Mouse (Mus musculus): Measurements from ENCODE around the gene Srl. TPM values are rescaled to one million over a fixed set of nuclear protein-coding genes. Genes with fewer than 3 reads are reported as not detected.
A peak's percentile ranks its signal among the peaks of the same experiment; 100 is the strongest.
"Not testable (repeated sequence)": the region's sequence is repeated elsewhere in the genome, so short reads cannot be mapped to it uniquely, and the experiment has no call there.

The Srl gene
- polyA plus RNA-seq (2014; fragmentation: Nextera tagmentation; extraction: Ambion mirVana), result 31.1 and 35.7 TPM in 2 replicates

- WGBS, result 1% methylated on average over 43 of the region's 43 CpGs
- H3K4me1 ChIP-seq (ENCODE audit: control insufficient read depth, insufficient read depth, low read length), result no peaks in the 10 kb centered on the region
- H3K27ac ChIP-seq (ENCODE audit: low read depth, low read length), result no peak within 1 kb of the TSS
- peak within 1 kb of the TSS; percentile 56 for H3K9ac ChIP-seq (ENCODE audit: low read length)
- H3K4me2 ChIP-seq (ENCODE audit: low read depth), result peak within 1 kb of the TSS; percentile 51
- peak; percentile 100 for DNase-seq (ENCODE audit: low spot score)
- no peaks in the 10 kb centered on the region for H3K9me3 ChIP-seq (ENCODE audit: control insufficient read depth, low read length)
- H3K4me3 ChIP-seq (ENCODE audit: low read depth, low read length), result peak within 1 kb of the TSS; percentile 37
- H3K27me3 ChIP-seq (ENCODE audit: control insufficient read depth, insufficient read depth, low read length), result no peaks in the 10 kb centered on the region
- no peaks in the 10 kb centered on the region; the same call in 1 of the 2 replicates for H3K36me3 ChIP-seq (ENCODE audit: control insufficient read depth, insufficient read depth, low read length)
- peak; percentile 96 for ATAC-seq (ENCODE audit: insufficient read depth, low FRiP score, low TSS enrichment)
These were observed at the start of gene Srl for GRCm38 (mm10) chr16:4541501-4542198. Srl (minus strand) TSS chr16:4541816.

- Histone ChIP-seq H3K27me3 (ENCODE audit: control insufficient read depth, insufficient read depth, low read length) (no peaks in the 10 kb centered on the region), H3K4me1 (ENCODE audit: control insufficient read depth, insufficient read depth, low read length) (peaks cover 11% of the 10 kb centered on the region), H3K4me3 (ENCODE audit: low read depth, low read length) (no peak overlapping the region), H3K36me3 (ENCODE audit: control insufficient read depth, insufficient read depth, low read length) (no peaks in the 10 kb centered on the region; the same call in 1 of the 2 replicates), H3K4me2 (ENCODE audit: low read depth) (no peak overlapping the region), H3K9ac (ENCODE audit: low read length) (no peak overlapping the region), H3K9me3 (ENCODE audit: control insufficient read depth, low read length) (no peaks in the 10 kb centered on the region), H3K27ac (ENCODE audit: low read depth, low read length) (no peak overlapping the region)
- no peak for ATAC-seq (ENCODE audit: insufficient read depth, low FRiP score, low TSS enrichment)
- WGBS, result 96% methylated on average over 9 of the region's 9 CpGs
- no peak for DNase-seq (ENCODE audit: low spot score)
These were observed 48.6 kb upstream of the Srl start for GRCm38 (mm10) chr16:4590236-4590635.

DNA sequence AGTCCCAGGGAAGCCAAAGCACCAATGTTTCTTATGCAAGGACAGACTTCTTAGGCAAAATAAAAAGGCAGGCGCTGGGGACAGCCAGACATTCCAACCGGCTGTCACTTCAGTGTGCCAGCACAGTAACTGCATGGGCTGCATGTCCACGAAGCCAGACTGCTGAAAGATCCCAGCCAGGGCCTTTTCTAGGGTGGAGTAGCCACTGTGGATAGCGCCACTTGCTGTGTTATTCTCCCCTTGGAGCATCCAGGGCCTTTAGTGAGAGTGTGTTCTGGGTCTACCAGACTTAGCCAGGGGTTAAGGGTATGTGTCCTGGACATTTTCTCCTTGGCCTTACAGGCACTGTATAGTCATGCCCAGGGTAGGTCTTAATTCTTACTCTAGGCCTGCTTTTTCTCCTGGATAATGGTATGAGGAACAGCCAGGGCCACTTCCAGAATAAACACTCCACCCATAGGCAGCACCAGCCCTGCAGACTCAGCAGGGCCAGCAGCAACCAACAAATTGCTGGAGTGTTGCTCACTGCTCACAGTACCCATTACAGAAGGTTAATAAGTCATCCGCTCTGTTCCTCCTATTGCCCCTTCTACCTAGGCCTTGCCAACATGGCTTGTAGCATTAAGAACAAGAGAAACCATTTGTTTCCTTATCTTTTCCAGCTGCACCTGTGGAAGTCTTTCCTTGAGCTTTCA, 46.0 kb upstream of the Srl start:
- Histone ChIP-seq H3K4me2 (ENCODE audit: low read depth) (no peak overlapping the region), H3K9me3 (ENCODE audit: control insufficient read depth, low read length) (no peaks in the 10 kb centered on the region), H3K27ac (ENCODE audit: low read depth, low read length) (peak overlapping the region; percentile 76), H3K9ac (ENCODE audit: low read length) (no peak overlapping the region), H3K27me3 (ENCODE audit: control insufficient read depth, insufficient read depth, low read length) (no peaks in the 10 kb centered on the region), H3K4me1 (ENCODE audit: control insufficient read depth, insufficient read depth, low read length) (peaks cover 11% of the 10 kb centered on the region), H3K4me3 (ENCODE audit: low read depth, low read length) (no peak overlapping the region), H3K36me3 (ENCODE audit: control insufficient read depth, insufficient read depth, low read length) (no peaks in the 10 kb centered on the region; the same call in 1 of the 2 replicates)
- ATAC-seq (ENCODE audit: insufficient read depth, low FRiP score, low TSS enrichment) (no peak), DNase-seq (ENCODE audit: low spot score) (no peak)
- 62% methylated on average over 5 of the region's 5 CpGs for WGBS

DNA sequence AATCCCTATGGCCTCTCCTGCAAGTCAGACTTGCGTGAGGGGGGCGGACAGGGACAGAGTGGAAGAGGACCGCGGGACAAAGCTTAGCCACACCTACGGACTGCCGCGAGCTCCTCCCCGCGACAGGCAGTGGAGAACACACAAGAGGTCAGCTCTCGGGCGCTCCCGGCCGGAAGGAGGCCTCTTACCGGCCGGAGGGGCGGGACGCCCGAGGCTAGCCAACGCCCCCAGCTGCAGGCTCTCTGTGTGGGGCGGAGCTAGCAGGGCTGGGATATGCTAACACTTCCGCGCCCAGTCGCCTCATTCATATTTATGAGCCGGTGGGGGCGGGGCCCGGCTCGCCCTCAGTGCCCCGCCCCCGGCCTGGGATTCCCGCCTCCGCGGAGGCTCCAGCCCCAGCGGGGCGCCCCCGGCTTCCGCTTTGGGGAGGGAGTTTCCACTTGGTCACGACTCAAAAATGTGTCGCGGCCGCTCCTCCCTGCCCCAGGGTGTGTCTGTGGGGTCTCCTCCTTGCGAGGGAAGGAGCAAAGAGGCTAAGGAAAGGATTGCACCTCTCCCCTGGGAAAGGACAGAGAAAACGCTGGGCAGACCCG, 45.0 kb upstream of the Srl start:
- peaks cover 11% of the 10 kb centered on the region for H3K4me1 ChIP-seq (ENCODE audit: control insufficient read depth, insufficient read depth, low read length)
- H3K4me3 ChIP-seq (ENCODE audit: low read depth, low read length), result peak overlapping the region; percentile 34
- peak; percentile 99 for DNase-seq (ENCODE audit: low spot score)
- peak overlapping the region; percentile 57 for H3K4me2 ChIP-seq (ENCODE audit: low read depth)
- H3K36me3 ChIP-seq (ENCODE audit: control insufficient read depth, insufficient read depth, low read length), result no peaks in the 10 kb centered on the region; the same call in 1 of the 2 replicates
- no peaks in the 10 kb centered on the region for H3K27me3 ChIP-seq (ENCODE audit: control insufficient read depth, insufficient read depth, low read length)
- no peaks in the 10 kb centered on the region for H3K9me3 ChIP-seq (ENCODE audit: control insufficient read depth, low read length)
- H3K27ac ChIP-seq (ENCODE audit: low read depth, low read length), result peak overlapping the region; percentile 76
- peak; percentile 97 for ATAC-seq (ENCODE audit: insufficient read depth, low FRiP score, low TSS enrichment)
- H3K9ac ChIP-seq (ENCODE audit: low read length), result peak overlapping the region; percentile 60
- WGBS, result under 1% methylated on average over 42 of the region's 43 CpGs

DNA sequence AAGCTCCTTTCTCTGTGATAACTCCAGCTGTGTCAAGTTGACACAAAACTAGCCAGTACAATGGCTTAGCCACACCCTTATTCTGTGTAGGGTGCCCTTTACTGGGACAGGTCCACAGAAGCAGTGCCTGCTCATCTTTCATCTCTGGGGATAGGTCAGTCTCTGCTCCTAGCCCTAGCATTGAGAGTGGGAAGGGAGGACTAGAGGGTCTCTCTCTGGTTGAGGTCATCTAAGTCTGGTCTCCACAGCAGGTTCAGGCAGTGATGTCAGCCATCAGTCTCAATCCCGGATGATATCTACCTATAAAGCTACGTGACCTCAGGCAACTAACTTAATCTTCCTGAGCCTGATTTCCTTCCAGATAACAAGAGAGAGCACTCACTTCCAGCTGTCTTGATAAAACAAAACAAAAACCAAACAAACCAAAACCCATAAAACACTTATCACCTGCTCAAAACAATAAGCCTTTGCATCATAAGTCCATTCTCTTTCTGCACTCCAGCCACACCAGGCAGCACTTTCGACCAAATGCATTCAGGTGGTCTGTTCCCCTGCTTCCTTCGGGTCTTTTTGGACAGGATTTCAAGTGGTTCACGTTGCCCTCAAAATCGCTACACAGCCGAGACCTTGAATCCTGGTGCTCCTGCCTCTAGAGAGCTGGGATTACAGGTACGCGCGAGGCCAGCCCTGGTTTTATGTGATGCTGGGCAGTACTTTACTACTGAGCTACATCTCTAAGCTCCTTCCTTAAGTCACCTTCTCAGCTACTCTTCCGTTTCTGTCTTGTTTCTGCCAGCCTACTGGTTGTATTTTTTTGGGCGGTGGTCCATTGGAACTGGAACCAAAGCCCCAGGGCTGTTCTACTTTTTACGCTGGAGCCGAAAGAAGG, 44.3 kb upstream of the Srl start:
- DNase-seq (ENCODE audit: low spot score) (no peak), ATAC-seq (ENCODE audit: insufficient read depth, low FRiP score, low TSS enrichment) (peak; percentile 23; the same call in 1 of the 2 replicates)
- Histone ChIP-seq H3K9ac (ENCODE audit: low read length) (peak overlapping the region; percentile 60), H3K27ac (ENCODE audit: low read depth, low read length) (peak overlapping the region; percentile 76), H3K4me1 (ENCODE audit: control insufficient read depth, insufficient read depth, low read length) (peaks cover 11% of the 10 kb centered on the region), H3K9me3 (ENCODE audit: control insufficient read depth, low read length) (no peaks in the 10 kb centered on the region), H3K27me3 (ENCODE audit: control insufficient read depth, insufficient read depth, low read length) (no peaks in the 10 kb centered on the region), H3K36me3 (ENCODE audit: control insufficient read depth, insufficient read depth, low read length) (no peaks in the 10 kb centered on the region; the same call in 1 of the 2 replicates), H3K4me3 (ENCODE audit: low read depth, low read length) (peak overlapping the region; percentile 34), H3K4me2 (ENCODE audit: low read depth) (peak overlapping the region; percentile 57)
- 12% methylated on average over 14 of the region's 14 CpGs for WGBS

GRCm38 (mm10) chr16:4584438-4584837, 42.8 kb upstream of the Srl start:
- H3K36me3 ChIP-seq (ENCODE audit: control insufficient read depth, insufficient read depth, low read length), result no peaks in the 10 kb centered on the region
- H3K4me2 ChIP-seq (ENCODE audit: low read depth), result no peak overlapping the region
- 84% methylated on average over 5 of the region's 5 CpGs for WGBS
- H3K27ac ChIP-seq (ENCODE audit: low read depth, low read length), result no peak overlapping the region
- no peak overlapping the region for H3K9ac ChIP-seq (ENCODE audit: low read length)
- peaks cover 11% of the 10 kb centered on the region for H3K4me1 ChIP-seq (ENCODE audit: control insufficient read depth, insufficient read depth, low read length)
- DNase-seq (ENCODE audit: low spot score), result no peak
- no peak overlapping the region for H3K4me3 ChIP-seq (ENCODE audit: low read depth, low read length)
- no peak for ATAC-seq (ENCODE audit: insufficient read depth, low FRiP score, low TSS enrichment)
- no peaks in the 10 kb centered on the region for H3K9me3 ChIP-seq (ENCODE audit: control insufficient read depth, low read length)
- no peaks in the 10 kb centered on the region for H3K27me3 ChIP-seq (ENCODE audit: control insufficient read depth, insufficient read depth, low read length)

DNA sequence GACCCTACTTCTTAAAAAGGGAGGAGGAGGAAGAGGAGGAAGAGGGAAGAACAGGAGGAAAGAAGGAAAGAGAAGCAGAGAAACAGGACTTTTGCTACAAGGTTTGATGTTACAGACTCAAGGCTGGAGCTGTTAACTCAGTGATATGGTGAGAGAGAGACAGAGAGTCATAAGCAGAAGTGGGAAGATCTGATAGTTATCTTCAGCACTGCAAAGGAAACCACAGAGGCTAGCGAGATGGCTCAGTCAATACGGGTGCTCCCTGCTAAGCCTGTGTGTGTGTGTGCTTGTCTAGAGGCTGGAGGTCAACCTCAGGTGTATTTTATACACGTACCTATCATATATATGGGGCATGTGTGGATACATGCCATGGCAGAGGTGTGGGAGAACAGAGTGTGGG, 42.2 kb upstream of the Srl start:
- ATAC-seq (ENCODE audit: insufficient read depth, low FRiP score, low TSS enrichment), result no peak
- Histone ChIP-seq H3K36me3 (ENCODE audit: control insufficient read depth, insufficient read depth, low read length) (no peaks in the 10 kb centered on the region), H3K27ac (ENCODE audit: low read depth, low read length) (no peak overlapping the region), H3K4me2 (ENCODE audit: low read depth) (no peak overlapping the region), H3K9me3 (ENCODE audit: control insufficient read depth, low read length) (no peaks in the 10 kb centered on the region), H3K27me3 (ENCODE audit: control insufficient read depth, insufficient read depth, low read length) (no peaks in the 10 kb centered on the region), H3K4me3 (ENCODE audit: low read depth, low read length) (no peak overlapping the region), H3K9ac (ENCODE audit: low read length) (no peak overlapping the region), H3K4me1 (ENCODE audit: control insufficient read depth, insufficient read depth, low read length) (peaks cover 11% of the 10 kb centered on the region)
- no peak for DNase-seq (ENCODE audit: low spot score)
- 79% methylated on average over 3 of the region's 3 CpGs for WGBS

- H3K4me3 ChIP-seq (ENCODE audit: low read depth, low read length); H3K27ac ChIP-seq (ENCODE audit: low read depth, low read length); H3K9me3 ChIP-seq (ENCODE audit: control insufficient read depth, low read length); ATAC-seq (ENCODE audit: insufficient read depth, low FRiP score, low TSS enrichment); H3K9ac ChIP-seq (ENCODE audit: low read length); H3K27me3 ChIP-seq (ENCODE audit: control insufficient read depth, insufficient read depth, low read length); H3K4me2 ChIP-seq (ENCODE audit: low read depth); DNase-seq (ENCODE audit: low spot score); H3K36me3 ChIP-seq (ENCODE audit: control insufficient read depth, insufficient read depth, low read length); H3K4me1 ChIP-seq (ENCODE audit: control insufficient read depth, insufficient read depth, low read length): not testable (repeated sequence)
- 89% methylated on average over 3 of the region's 4 CpGs for WGBS
These were observed 39.6 kb upstream of the Srl start for GRCm38 (mm10) chr16:4581179-4581578.

Measured in neural tube, embryonic 11.5 days (tissue).